Mouse (Mus musculus): ENCODE data around the gene Pip4p1.
"Not testable (repeated sequence)": the region's sequence is repeated elsewhere in the genome, so short reads cannot be mapped to it uniquely, and the experiment has no call there.

Pip4p1 gene

DNA sequence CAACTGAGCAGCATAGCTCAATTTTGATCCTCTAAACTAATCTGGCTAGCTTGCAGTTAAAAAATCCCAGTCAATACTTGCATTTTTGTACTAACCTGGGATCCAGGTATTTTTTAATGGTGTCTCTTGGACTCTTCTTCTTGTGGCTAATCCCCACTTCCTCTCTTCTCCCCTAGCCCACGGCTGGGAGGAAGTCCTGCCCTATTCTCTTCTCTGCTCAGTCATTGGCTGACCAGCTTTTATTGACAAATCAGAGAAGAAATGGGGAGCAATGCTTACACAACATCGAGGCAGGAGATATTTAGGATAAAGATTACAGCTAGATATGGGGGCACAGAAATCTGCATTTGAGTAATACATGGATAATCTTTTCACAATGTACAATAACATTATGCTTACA lies 8.3 kb upstream of the Pip4p1 start:
- ATAC-seq (ENCODE audit: low TSS enrichment), result no peak

DNA sequence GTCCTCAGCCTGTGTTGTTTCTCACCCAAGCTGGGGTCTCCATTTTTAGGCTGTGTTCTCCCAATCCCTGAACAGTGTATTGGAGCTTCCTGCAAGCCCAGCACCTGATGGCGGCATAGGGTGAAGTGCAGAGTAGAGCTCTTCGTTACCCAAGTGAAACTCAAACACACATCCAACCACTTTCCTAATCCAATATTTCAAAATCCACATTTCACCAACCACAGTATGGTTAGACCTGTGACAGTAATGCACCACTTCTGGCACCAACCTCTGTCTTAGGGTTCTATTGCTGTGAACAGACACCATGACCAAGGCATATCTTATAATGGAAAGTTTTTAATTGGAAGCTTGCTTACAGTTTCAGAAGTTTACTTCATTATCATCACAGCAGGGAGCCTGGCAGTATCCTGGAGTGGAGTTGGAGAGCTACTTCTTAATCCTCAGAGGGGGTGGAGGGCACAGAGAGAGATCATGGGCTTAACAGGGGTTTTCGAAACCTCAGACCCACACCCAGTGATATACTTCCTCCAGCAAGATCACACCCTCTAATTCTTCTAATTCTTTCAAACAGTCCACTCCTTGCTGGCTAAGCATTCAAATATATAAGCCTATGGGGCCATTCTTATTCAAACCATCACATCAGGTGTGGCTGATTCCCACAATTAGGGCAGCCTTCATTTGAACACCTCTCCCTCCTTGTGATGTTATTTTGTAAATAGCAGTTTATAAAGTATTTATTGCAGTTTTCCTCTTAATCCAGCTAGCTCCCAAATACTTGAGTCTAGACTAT lies 7.7 kb upstream of the Pip4p1 start:
- no peak for ATAC-seq (ENCODE audit: low TSS enrichment)

DNA sequence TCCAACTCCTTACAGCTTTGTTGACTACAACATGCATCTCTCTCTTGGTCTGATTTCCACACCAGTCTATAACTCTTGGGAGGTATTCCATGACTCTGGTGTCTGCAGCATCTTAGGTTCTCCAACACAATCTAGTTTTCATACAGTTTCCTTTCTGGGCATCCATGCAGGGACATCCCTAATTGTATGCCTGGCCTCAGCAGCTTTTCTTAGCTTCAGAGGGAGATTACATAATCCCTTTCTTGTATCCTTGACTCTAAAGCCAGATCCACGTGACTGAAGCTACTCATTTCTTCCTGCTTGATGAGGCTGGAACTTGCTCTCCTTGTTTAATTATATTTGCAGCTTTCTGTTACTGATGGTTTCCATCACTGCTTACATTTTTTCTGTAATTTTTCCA lies 6.0 kb upstream of the Pip4p1 start:
- ATAC-seq (ENCODE audit: low TSS enrichment), result 0 out of 2 replicates have a peak, but pooled peaks have one; percentile 44

DNA sequence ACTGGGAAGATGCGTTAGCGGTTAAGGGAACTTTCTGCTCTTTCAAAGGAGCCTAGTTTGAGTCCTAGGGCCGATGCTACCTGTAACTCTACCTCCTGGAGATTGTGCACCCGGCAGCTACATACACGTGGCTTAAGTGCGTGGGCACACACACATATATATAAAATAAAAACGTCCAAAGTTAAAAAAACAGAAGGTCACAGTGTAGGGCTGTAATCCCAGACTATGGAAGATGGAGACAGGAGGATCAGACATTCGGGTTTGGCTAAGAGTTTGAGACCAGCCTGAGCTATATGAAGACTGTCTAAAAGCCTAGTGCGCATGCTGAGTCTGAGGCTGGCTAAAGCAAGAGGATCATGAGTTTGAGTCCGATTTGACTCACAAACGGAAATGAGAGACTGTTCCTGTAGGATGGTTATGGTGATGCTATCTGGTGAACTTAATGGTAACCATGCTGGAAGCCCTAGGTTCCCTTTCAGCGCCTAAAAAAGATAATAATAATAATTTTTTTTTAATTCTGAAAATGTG lies 901 bp upstream of the Pip4p1 start:
- ATAC-seq (ENCODE audit: low TSS enrichment), result no peak

DNA sequence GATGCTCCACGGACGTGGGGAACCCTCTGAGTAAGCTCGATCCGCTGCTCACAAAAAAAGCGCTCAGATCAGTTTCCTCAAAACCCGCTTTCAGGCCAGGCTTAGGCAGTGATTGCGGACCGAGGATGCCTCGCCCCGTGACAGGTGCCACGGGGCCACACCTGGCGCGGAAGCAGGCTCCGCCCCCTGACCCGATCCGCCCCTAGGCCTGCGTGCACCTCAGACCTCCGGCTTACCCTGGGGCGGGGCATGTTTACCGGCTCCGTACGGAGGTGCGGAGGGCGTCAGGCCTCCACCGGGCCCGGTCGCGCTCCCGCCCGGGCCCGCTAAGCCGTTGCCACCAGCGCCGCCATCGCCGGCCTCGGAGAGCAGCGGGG lies 291 bp downstream of the Pip4p1 start:
- peak; percentile 51 for ATAC-seq (ENCODE audit: low TSS enrichment)

DNA sequence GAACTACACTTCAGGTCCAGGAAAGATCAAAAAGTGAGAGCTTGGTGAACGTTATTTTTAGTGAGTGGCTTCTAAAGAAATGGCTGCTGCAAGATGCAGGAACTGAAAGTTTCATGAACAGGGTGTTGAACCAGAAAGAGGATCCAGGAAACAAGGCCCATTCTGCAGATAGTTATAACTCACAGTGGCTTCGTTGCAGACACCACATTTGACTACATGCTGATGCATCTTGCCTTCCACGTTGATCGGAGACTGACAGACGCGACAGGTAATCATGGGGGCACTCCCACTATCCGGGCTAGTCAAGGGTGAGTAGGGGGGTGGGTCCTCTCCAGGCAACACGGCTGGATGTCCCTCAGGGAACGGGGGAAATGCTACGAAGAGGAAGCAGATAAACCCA lies 705 bp downstream of the Pip4p1 start:
- no peak for ATAC-seq (ENCODE audit: low TSS enrichment)

DNA sequence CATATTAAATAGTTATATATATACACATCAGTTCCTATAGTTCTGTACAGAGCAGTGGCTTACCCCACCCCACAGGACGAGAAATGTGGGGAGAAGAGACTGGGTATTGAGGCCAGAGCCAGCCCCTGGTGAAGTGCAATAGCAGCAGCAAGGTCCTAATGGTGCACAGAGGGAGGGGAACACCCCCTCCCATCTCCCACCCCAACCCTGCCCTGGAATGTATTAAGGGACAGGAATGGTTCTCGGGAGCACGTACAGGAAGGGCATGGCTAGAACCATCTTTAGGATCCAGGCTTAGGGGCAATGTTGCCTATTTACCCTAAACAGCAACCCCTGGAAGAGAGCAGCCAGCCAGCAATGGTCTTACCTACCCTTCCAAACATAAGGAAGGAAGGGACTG lies 3.3 kb downstream of the Pip4p1 start:
- ATAC-seq (ENCODE audit: low TSS enrichment), result no peak

DNA sequence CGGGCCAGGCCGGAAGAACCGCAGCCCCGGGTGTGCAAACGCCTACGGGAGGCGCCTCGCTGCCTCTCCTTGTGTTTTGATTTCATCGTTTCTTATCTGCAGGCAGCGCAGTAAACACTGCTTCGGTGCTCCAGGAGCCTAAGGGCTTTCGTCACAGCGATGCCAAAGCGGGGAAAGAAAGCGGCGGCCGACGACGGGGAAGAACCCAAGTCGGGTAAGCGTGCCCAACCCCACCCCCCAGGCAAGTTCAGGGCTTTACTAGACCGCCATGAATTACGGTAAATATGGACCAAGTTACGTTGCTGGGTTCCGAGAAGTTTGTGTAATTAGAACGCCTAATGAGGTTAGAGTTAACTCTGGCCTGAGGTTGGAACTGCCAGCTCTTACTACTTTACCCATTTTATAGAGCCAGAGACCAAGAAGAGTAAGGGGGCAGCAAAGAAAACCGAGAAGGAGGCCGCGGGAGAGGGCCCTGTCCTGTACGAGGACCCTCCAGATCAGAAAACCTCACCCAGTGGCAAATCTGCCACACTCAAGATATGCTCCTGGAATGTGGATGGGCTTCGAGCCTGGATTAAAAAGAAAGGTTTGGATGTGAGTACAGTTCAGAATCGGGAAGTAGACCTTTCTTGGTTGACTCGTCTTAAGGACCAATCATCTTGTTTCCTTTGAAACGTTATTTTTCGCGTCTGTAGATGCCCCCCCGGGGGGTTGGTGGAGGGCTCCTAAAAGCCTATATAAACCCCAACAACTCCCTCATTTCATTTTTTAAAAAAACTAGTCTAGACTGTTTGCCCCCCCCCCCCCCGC lies 5.3 kb downstream of the Pip4p1 start:
- peak; percentile 64 for ATAC-seq (ENCODE audit: low TSS enrichment)

DNA sequence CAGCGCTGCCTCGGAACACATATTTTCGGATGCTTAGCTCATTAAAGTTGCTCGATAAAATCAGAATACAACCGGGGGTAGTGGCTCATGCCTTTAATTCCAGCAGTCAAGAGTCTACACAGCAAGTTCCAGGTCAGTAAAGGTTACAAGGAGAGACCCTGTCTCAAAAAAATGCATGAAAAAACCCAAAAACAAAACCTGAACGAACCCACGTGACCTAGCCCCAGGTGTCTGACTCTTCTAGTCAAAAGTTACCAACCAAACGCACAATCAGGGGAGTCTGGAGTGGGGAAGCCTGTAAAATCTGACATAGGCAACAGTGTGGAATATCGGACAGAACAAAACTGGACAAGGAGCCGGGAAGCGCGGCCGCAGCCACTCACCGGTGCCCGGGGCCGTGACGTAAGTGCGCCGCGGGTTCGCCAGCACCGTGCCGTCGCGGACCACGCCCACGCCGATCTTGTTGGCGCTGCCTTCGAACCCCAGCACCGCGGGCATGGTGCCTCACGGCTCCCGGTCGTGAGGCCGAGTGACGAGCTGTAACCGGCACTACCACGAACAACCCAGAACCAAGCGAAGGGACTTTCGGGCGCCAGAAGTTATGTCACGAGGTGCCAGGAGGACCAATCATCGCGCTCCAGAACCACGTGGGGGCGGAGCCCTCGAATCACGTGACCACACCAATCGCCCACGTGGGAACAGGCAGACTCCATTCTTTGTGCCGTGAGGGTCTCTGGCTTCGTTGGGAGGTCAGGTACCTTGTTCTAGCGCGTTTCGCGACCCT lies 6.2 kb downstream of the Pip4p1 start, which contains the start of the genes Osgep and Apex1:
Gene Osgep (minus strand): TSS at position 613 of the 784 bp plus-strand sequence.
Gene Apex1 (plus strand): TSS at position 688 of the 784 bp plus-strand sequence.
- ATAC-seq (ENCODE audit: low TSS enrichment), result peak; percentile 94

DNA sequence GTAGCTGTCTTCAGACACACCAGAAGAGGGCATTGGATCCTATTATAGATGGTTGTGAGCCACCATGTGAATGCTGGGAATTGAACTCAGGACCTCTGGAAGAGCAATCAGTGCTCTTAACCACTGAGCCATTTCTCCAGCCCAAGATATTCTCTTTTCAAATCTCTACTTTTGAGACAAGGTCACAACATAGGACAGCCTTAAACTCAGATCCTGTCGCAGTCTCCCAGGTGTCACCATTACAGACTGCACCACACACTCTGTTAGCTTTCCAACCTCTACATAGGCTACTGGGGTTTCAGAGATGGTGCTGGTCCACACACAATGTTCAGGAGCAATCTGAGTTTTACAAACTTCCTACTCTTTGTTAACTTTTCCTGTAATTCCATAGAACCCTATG lies 7.2 kb downstream of the Pip4p1 start:
- ATAC-seq (ENCODE audit: low TSS enrichment), result not testable (repeated sequence)

DNA sequence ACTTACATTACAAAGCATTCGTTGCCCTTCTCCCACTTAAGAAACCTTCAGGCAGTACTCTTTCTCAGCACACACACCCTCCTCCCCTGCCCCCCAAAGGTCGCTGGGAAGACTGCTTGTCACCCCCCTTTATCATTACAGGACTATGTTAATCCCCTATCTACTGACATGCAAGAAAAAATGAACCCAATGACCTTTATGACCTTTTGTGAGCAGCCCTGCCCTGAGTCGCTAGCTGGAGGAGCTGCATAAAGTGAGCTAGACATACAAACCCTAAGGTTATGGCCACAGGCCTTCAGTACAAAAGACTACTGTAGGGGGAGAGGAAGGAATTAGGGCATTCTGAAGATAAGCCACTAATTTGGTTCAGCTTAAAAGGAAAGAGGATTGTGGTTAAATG lies 19.3 kb downstream of the Pip4p1 start:
- ATAC-seq (ENCODE audit: low TSS enrichment), result no peak

DNA sequence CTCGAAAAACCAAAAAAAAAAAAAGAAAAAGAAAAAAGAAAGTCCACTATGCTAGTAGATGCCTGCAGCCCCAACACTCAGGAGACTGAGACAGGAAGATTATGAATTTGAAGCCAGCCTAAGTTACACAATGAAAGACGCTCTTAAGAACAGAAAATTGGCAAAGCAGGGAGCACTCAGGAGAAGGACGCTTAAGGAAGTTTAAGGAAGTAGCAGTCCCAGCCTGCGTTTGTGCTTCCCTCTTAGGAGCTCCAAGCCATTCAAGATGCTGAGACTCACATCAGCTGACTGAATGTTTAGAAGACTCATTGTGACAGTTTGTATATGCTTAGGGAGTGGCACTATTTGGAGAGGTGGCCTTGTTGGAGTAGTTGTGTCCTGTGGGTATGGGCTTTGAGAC lies 22.5 kb downstream of the Pip4p1 start:
- ATAC-seq (ENCODE audit: low TSS enrichment), result no peak

DNA sequence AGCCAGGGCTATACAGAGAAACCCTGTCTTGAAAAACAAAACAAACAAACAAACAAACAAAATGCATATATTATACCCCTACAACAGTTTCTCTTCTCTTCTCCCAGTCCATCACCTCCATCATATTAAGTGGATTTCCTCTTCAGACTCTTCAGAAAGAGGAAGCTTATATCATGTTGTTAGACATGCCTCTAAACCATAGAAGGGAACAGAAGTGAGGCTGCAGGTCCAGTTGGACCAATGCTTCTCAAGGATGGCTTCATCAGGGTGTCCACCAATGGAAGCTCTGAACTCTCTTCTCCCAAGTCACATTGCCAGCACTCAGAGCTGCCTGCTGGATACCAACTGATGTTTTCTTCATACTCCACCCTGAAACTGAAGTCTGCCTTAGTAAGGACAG lies 25.3 kb downstream of the Pip4p1 start:
- not testable (repeated sequence) for ATAC-seq (ENCODE audit: low TSS enrichment)

DNA sequence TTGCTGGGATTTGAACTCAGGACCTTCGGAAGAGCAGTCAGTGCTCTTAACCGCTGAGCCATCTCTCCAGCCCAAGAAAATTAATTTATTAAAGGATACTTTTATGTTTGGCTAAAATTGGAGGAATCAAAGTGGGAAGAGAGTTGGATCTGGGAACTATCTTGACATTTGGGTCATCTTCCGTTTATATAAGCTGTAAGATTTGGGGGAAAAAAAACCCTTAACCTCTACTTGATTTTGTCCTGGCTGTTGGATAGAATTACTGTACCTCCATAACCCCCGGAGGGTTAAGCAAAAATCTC lies 25.9 kb downstream of the Pip4p1 start:
- ATAC-seq (ENCODE audit: low TSS enrichment), result no peak

DNA sequence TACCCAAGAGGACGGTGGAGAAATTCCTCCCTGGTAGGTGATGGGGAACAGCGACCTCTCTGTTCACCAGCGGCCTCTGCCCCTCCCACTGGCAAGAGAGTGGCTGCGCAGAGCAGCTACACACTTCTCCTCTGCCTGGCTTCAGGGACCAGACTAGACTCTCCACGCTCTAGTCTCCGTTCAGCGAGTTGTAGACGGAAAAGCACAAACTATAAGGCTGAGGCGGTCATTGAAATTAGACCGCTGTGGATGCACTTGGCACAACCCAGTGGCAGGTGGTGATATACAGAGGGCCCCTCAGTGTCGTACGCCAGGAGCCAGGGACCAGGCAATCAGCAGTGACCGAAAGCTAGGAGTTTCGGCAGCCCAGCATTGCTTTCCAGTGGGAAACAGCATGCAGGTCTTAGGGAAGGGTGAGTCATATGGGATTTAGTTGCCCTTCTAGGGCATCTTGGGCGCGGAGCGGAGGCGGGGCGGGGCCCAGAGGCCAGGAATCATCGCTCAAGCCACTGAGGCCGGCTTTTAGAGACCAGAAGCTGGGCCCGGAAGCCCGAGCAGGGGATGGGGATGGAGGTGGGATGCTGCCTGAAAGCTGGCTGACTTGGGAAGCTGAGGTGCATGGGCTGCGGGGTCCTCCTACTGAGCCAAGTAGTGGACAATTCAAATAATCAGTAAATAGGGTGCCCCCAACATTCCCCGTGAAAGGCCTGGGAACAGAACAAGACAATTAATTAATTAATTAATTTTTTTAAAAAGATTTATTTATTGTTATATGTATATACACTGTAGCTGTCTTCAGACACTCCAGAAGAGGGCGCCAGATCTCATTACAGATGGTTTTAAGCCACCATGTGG lies 26.5 kb downstream of the Pip4p1 start:
- ATAC-seq (ENCODE audit: low TSS enrichment), result peak; percentile 99

DNA sequence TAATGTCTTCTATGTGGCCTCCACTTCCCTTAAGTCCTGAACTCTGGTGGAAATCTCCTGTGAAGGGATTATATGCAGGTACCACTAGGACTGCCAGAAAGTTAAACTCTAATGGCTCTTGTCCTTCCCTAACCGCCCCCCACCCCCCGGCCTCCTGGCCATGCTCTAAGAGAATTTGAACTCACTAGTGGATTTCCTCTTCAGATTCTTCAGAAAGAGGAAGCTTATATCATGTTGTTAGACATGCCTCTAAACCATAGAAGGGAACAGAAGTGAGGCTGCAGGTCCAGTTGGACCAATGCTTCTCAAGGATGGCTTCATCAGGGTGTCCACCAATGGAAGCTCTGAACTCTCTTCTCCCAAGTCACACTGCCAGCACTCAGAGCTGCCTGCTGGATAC lies 32.7 kb downstream of the Pip4p1 start:
- ATAC-seq (ENCODE audit: low TSS enrichment), result not testable (repeated sequence)

DNA sequence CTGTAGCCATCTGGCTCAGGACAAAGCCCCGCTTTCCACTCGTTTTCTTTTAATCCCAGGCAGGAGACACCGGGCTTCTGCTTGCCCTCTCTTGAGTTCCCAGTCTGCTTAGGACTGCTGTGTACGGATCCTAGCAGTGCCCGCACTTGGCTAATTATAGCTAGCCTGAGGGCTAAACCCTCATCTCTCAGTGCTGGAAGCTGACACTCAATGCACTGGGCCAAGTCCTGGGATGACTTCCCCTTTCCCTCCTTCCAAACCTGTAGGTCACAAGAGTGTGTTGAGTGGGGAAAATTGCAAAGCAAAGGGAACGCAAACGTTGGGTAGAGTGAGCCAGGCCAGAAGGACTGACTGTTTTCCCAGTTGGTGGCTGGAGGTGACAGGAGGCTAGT lies 33.3 kb downstream of the Pip4p1 start, which contains the start of gene Klhl33:
Gene Klhl33 (minus strand): TSS at position 134 of the 392 bp plus-strand sequence.
- ATAC-seq (ENCODE audit: low TSS enrichment), result peak; percentile 1; the same call in 1 of the 2 replicates

DNA sequence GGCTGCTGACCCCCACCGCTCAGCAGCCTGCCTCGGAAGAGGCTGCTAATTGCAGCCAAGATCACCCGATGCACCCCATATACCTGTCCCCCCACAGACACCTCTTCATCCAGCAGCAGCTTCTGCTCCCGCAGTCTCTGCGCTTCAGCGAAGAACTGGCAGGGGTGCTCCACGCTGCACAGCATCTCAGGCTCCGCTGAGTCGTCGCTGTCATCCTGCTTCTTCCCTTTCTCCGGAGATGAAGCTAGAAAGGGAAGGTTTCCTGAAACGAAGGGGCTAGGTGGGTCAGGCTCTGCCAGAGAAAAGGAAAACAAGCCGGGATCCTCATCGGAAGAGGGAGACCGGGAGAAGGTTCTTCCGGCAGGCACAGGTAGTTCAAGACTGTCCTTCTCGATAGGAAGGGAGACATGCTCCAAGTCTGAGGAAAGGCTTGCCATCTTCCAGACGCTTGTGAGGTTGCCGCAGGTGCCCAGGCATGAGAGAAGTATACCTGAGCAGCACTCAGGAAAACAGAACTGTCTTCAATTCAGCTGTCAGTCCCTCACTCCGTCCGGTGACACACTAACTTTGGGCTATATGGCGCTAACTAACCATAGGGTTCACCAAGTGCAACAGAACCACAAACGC lies 33.8 kb downstream of the Pip4p1 start:
- ATAC-seq (ENCODE audit: low TSS enrichment), result peak; percentile 93

DNA sequence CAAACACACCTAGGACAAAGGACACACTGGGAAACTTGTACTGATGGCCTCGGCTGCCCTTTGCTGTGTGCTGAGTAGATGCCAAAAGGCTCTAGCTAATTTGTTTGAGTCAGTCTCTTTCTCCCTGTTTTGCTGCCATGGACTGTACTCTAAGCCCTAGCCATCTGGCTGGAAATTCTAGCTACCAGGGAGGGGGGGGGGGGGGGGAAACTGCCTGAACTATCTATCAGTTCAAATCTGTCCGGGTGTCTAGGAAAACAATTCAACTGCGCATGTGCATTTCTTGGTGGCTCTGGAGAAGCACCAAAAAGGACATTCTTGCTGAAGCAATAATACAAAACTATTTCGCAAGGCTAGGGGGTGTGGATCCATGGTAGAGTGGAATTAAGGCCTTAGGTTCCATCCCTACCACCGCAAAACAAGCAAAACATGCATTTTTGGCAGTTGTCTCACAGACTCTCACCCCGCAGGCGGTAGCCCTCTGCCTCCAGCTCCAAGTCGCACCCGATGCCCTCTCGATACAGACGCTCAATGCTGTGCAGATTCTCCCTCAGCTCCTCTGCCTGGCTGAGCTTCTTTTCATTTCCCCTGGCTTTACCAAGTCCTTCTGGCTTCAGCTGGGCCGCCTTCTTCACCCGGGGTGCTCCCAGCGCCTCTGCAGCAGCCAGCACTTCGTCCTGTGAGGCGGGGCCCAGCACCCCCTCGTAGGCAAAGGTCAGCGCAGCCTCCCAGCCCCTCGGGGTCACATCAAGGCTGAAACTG lies 34.5 kb downstream of the Pip4p1 start:
- ATAC-seq (ENCODE audit: low TSS enrichment), result peak; percentile 64

DNA sequence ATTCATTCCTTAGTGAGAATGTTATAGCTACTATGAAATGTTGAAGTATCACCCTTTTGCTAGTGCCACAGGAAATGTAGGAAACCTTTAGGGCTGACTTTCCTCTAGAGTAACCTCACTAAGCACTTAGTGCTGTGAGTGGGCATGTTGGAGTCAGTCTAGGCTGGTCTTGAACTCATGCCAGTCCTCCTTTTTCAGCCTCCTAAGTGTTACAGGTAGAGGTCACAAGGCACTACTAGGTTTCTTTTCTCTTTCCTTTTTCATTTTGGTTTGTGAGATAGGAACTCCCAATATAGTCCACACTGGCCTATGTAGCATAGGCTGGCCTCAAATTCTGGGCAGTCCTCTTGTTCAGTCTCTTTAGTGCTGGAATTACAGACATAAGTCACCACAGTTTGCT lies 35.2 kb downstream of the Pip4p1 start:
- no peak for ATAC-seq (ENCODE audit: low TSS enrichment)

Measured in frontal cortex, adult (tissue).